Mouse (Mus musculus) forebrain, postnatal 0 days (tissue): ENCODE measurements around the gene Trp63. TPM values are rescaled to one million over a fixed set of nuclear protein-coding genes. Genes with fewer than 3 reads are reported as not detected.

Experiments
- ATAC-seq: fragments of 200-750 bp; cut with Nextera tagmentation; 2 replicates; pipeline ENCODE4 v1.8.0; 2017; ENCODE audit warnings: mild to moderate bottlenecking, moderate library complexity
- DNase-seq: peaks from one replicate; pipeline ENCODE4 v3.0.0-alpha.2; 2015
- H3K27ac ChIP-seq: fragments of 300-500 bp; sonication (generic); 2 replicates; pipeline ENCODE4 v1.5.1; 2014; ENCODE audit warnings: low read depth, mild to moderate bottlenecking, antibody characterized with exemption, low read length, moderate library complexity, mixed read lengths
- H3K27me3 ChIP-seq: fragments of 300-500 bp; sonication (generic); 2 replicates; pipeline ENCODE4 v1.6.1; 2014; ENCODE audit warnings: mild to moderate bottlenecking, low read length, mixed read lengths; ENCODE audit not compliant: insufficient read depth
- H3K36me3 ChIP-seq: fragments of 300-500 bp; sonication (generic); 2 replicates; pipeline ENCODE4 v1.6.1; 2014; ENCODE audit warnings: mild to moderate bottlenecking, moderate library complexity; ENCODE audit not compliant: insufficient read depth
- H3K4me1 ChIP-seq: fragments of 300-500 bp; sonication (generic); 2 replicates; pipeline ENCODE4 v1.6.1; 2014; ENCODE audit warnings: antibody characterized with exemption; ENCODE audit not compliant: insufficient read depth
- H3K4me2 ChIP-seq: fragments of 300-500 bp; sonication (generic); 2 replicates; pipeline ENCODE4 v1.6.1; 2014; ENCODE audit warnings: low read depth, mild to moderate bottlenecking, moderate library complexity
- H3K4me3 ChIP-seq: fragments of 300-500 bp; sonication (generic); 2 replicates; pipeline ENCODE4 v1.5.1; 2014; ENCODE audit warnings: low read depth, low read length, mixed read lengths
- H3K9ac ChIP-seq: fragments of 300-500 bp; sonication (generic); 2 replicates; pipeline ENCODE4 v1.6.1; 2014; ENCODE audit warnings: mild to moderate bottlenecking
- H3K9me3 ChIP-seq: fragments of 300-500 bp; sonication (generic); 2 replicates; pipeline ENCODE4 v1.6.1; 2016; ENCODE audit warnings: low read length
- CTCF ChIP-seq: sonication (generic); IDR thresholded peaks from 2 replicates; pipeline ENCODE4 v1.5.1; 2016; ENCODE audit warnings: antibody characterized with exemption, control low read depth, low read depth
- WGBS: fragments of 180-500 bp; shearing (Covaris S2); extraction: QIAGEN DNeasy Blood & Tissue Kit; methylation state at CpG from one replicate; pipeline ENCODE4 v1.1.7; 2014; 5-methylcytosine and 5-hydroxymethylcytosine counted together
- polyA plus RNA-seq: library from polyadenylated mRNA; unstranded; fragments of >200 nt; fragmentation: Nextera tagmentation; extraction: Ambion mirVana; gene quantifications from 2 replicates; pipeline ENCODE4 v1.2.1, GENCODE M21; 2015
- total RNA-seq: library from RNA; depleted of rRNA; stranded (reverse); fragments of >200 nt; gene quantifications from 2 replicates; pipeline ENCODE4 v1.2.3, GENCODE M21; 2014

Trp63 gene
- total and polyA plus RNA-seq, 2 experiments from 2014 or later, result 0.14 to 0.23 TPM

- DNase-seq (no peak), ATAC-seq (no peak)
- Histone ChIP-seq H3K9ac (no peak overlapping the region), H3K4me2 (no peak overlapping the region), H3K4me3 (no peak overlapping the region), H3K27ac (no peak overlapping the region), H3K27me3 (no peaks in the 10 kb centered on the region), H3K4me1 (no peaks in the 10 kb centered on the region), H3K9me3 (no peaks in the 10 kb centered on the region), H3K36me3 (no peaks in the 10 kb centered on the region)
- no peak for TF ChIP-seq CTCF
- WGBS, result 85% methylated on average over 2 of the region's 2 CpGs
These were observed 250.6 kb downstream of the Trp63 start for GRCm38 (mm10) chr16:25934181-25934580.
